Mouse (Mus musculus): ENCODE results near the gene Fastkd2. TPM values are rescaled to one million over a fixed set of nuclear protein-coding genes. Genes with fewer than 3 reads are reported as not detected.
A peak's percentile ranks its signal among the peaks of the same experiment; 100 is the strongest.

The Fastkd2 gene
- 45.2 and 47.5 TPM in 2 replicates for polyA plus RNA-seq (2016; fragmentation: Nextera tagmentation; extraction: Ambion mirVana)

- Histone ChIP-seq H3K9me3 (no peaks in the 10 kb centered on the region), H3K4me3 (peak within 1 kb of the TSS; percentile 64), H3K9ac (peak within 1 kb of the TSS; percentile 67), H3K4me1 (peaks cover 16% of the 10 kb centered on the region), H3K4me2 (replicated peaks) (peak within 1 kb of the TSS; percentile 67), H3K27me3 (replicated peaks) (no peaks in the 10 kb centered on the region), H3K27ac (no peak within 1 kb of the TSS), H3K36me3 (no peaks in the 10 kb centered on the region)
- ATAC-seq (ENCODE audit: low FRiP score, low read depth): peak; percentile 96
- WGBS: under 1% methylated on average over 31 of the region's 31 CpGs
These were observed at the start of gene Fastkd2, which contains the start of gene Mdh1b for GRCm38 (mm10) chr1:63730240-63730771. Gene Fastkd2 (plus strand): TSS chr1:63730614. Gene Mdh1b (minus strand): TSS chr1:63730318.

DNA sequence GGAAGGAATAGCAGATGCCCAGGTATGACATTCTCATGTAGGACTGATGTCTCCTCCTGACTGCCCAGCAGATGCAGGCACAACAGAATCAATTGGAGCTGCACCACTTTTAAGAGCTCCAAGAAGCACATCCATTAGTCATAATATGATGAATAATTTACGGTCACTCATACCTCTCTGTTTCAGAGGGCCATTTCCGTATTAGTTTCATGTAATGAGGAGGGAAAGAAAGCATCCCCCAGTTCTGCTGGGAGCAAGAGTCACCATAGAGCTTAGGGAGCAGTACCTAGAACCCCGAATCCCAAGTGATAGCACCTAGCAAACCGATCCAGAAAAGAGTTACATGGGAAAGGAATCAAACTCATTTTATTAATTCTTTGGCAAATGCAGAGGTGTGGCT, 43.6 kb upstream of the Fastkd2 start, which contains the start of gene Dytn:
TSS of gene Dytn (minus strand) at position 101 of the 400 bp plus-strand sequence.
- no peak for ATAC-seq (ENCODE audit: low FRiP score, low read depth)
- no peaks in the 10 kb centered on the region for H3K9me3 ChIP-seq
- no peak within 1 kb of the TSS for H3K4me2 ChIP-seq (replicated peaks)
- H3K36me3 ChIP-seq: no peaks in the 10 kb centered on the region
- WGBS: 93% methylated on average over 4 of the region's 4 CpGs
- H3K27ac ChIP-seq: no peak within 1 kb of the TSS
- no peak within 1 kb of the TSS for H3K9ac ChIP-seq
- no peaks in the 10 kb centered on the region for H3K4me1 ChIP-seq
- H3K27me3 ChIP-seq (replicated peaks): no peaks in the 10 kb centered on the region
- H3K4me3 ChIP-seq: no peak within 1 kb of the TSS

DNA sequence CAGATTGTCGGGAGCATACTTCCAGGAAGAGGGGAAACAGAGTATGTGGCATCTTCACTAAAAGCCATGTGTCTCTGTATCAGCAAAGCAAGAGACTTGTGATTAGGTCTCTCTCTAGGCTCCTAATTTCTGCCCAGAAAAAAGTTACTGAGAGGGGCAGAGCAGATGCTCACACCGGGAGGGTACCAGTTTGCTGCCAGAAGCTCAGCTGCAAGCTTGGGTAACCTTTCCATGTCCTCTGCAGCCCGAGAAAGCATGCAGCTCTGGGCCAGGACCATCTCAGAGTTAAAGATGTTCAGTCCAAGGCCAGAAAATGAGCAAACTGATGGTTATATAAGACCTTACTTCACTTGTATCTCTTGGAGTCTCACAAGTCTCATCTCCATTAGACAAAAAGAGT, 33.6 kb upstream of the Fastkd2 start:
- Histone ChIP-seq H3K27me3 (replicated peaks) (no peaks in the 10 kb centered on the region), H3K27ac (no peak overlapping the region), H3K9me3 (no peaks in the 10 kb centered on the region), H3K4me2 (replicated peaks) (no peak overlapping the region), H3K4me3 (no peak overlapping the region), H3K4me1 (no peaks in the 10 kb centered on the region), H3K9ac (no peak overlapping the region), H3K36me3 (no peaks in the 10 kb centered on the region)
- 84% methylated on average over 3 of the region's 3 CpGs for WGBS
- ATAC-seq (ENCODE audit: low FRiP score, low read depth): no peak

GRCm38 (mm10) chr1:63705733-63706132, 24.7 kb upstream of the Fastkd2 start:
- WGBS: 70% methylated on average over 5 of the region's 5 CpGs
- no peak overlapping the region for H3K9ac ChIP-seq
- no peak overlapping the region for H3K27ac ChIP-seq
- H3K4me1 ChIP-seq: no peaks in the 10 kb centered on the region
- H3K36me3 ChIP-seq: no peaks in the 10 kb centered on the region
- no peak overlapping the region for H3K4me3 ChIP-seq
- ATAC-seq (ENCODE audit: low FRiP score, low read depth): no peak
- no peaks in the 10 kb centered on the region for H3K27me3 ChIP-seq (replicated peaks)
- no peaks in the 10 kb centered on the region for H3K9me3 ChIP-seq
- no peak overlapping the region for H3K4me2 ChIP-seq (replicated peaks)

DNA sequence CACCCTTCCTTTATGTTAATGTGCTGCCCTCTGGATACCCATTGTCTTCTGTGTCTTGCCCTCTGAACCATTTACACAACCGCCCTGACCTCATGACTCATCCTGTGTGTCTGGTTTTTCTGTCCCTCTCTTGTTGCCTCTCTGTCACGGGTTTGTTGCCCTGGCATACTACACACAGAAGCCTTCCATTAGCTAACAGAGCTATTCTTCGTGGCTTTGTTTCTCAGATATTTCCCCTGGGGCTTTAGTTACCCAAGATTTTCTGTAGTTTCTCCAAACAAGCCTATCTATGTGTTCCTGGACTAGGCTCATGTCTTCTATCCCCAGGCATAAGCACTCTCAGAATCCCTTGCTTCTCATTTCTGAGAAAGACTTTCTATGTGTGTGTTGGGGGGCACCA, 21.5 kb upstream of the Fastkd2 start:
- ATAC-seq (ENCODE audit: low FRiP score, low read depth): no peak
- H3K9ac ChIP-seq: no peak overlapping the region
- no peak overlapping the region for H3K4me2 ChIP-seq (replicated peaks)
- H3K27ac ChIP-seq: no peak overlapping the region
- 61% methylated on average over 3 of the region's 3 CpGs for WGBS
- H3K27me3 ChIP-seq (replicated peaks): no peaks in the 10 kb centered on the region
- no peaks in the 10 kb centered on the region for H3K4me1 ChIP-seq
- no peaks in the 10 kb centered on the region for H3K36me3 ChIP-seq
- no peak overlapping the region for H3K4me3 ChIP-seq
- no peaks in the 10 kb centered on the region for H3K9me3 ChIP-seq

- H3K9me3 ChIP-seq: no peaks in the 10 kb centered on the region
- WGBS: 89% methylated on average over 7 of the region's 7 CpGs
These were observed 10.3 kb upstream of the Fastkd2 start for GRCm38 (mm10) chr1:63720161-63720560.

DNA sequence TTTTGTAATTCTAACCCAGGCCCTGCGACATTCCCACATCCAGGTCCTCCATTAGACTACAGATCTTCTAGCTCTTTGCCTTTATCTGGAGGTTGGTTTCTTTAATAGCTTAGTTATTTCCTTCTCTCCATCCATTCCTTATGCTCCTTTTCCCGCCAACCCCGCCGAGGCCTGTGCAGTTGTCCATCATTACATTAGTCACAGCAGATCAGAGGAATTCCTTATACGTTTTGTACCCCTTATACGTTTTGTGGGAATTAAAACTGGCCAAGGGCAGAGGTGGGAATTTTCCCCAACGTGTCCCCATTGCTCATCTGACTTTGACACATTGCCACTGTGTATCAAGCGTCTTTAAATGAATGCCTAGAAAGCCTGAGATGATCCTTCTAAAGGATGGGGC, 618 bp upstream of the Fastkd2 start:
- Histone ChIP-seq H3K9me3 (no peaks in the 10 kb centered on the region), H3K4me2 (replicated peaks) (peak overlapping the region; percentile 67), H3K27me3 (replicated peaks) (no peaks in the 10 kb centered on the region), H3K9ac (0 out of 2 replicates have a peak overlapping the region, but pooled peaks have one; percentile 18), H3K36me3 (no peaks in the 10 kb centered on the region), H3K27ac (no peak overlapping the region), H3K4me1 (peaks cover 16% of the 10 kb centered on the region), H3K4me3 (peak overlapping the region; percentile 64)
- no peak; the same call in 1 of the 2 replicates for ATAC-seq (ENCODE audit: low FRiP score, low read depth)
- WGBS: 42% methylated on average over 8 of the region's 8 CpGs

More at GRCm38 (mm10) chr1:63720161-63720560, 10.3 kb upstream of the Fastkd2 start:
- Histone ChIP-seq H3K36me3 (no peaks in the 10 kb centered on the region), H3K4me3 (no peak overlapping the region), H3K27ac (no peak overlapping the region), H3K27me3 (replicated peaks) (no peaks in the 10 kb centered on the region), H3K4me2 (replicated peaks) (no peak overlapping the region), H3K9ac (no peak overlapping the region), H3K4me1 (no peaks in the 10 kb centered on the region)
- ATAC-seq (ENCODE audit: low FRiP score, low read depth): no peak

- peaks cover 12% of the 10 kb centered on the region for H3K36me3 ChIP-seq
- no peak overlapping the region for H3K4me2 ChIP-seq (replicated peaks)
- ATAC-seq (ENCODE audit: low FRiP score, low read depth): no peak
- H3K4me1 ChIP-seq: no peaks in the 10 kb centered on the region
- H3K27me3 ChIP-seq (replicated peaks): no peaks in the 10 kb centered on the region
- WGBS: 74% methylated on average over 2 of the region's 2 CpGs
- H3K9me3 ChIP-seq: no peaks in the 10 kb centered on the region
- no peak overlapping the region for H3K4me3 ChIP-seq
- H3K9ac ChIP-seq: no peak overlapping the region
- no peak overlapping the region for H3K27ac ChIP-seq
These were observed 25.6 kb downstream of the Fastkd2 start for GRCm38 (mm10) chr1:63756005-63756404.

GRCm38 (mm10) chr1:63763212-63763694, 32.8 kb downstream of the Fastkd2 start:
- ATAC-seq (ENCODE audit: low FRiP score, low read depth): peak; percentile 80
- peaks cover 25% of the 10 kb centered on the region for H3K4me1 ChIP-seq
- H3K4me3 ChIP-seq: no peak overlapping the region
- peak overlapping the region; percentile 13; the same call in 1 of the 2 replicates for H3K27ac ChIP-seq
- no peaks in the 10 kb centered on the region for H3K27me3 ChIP-seq (replicated peaks)
- WGBS: 6% methylated on average over 3 of the region's 3 CpGs
- H3K9me3 ChIP-seq: no peaks in the 10 kb centered on the region
- no peaks in the 10 kb centered on the region for H3K36me3 ChIP-seq
- 0 out of 2 replicates have a peak overlapping the region, but pooled peaks have one; percentile 10 for H3K4me2 ChIP-seq (replicated peaks)
- no peak overlapping the region for H3K9ac ChIP-seq

DNA sequence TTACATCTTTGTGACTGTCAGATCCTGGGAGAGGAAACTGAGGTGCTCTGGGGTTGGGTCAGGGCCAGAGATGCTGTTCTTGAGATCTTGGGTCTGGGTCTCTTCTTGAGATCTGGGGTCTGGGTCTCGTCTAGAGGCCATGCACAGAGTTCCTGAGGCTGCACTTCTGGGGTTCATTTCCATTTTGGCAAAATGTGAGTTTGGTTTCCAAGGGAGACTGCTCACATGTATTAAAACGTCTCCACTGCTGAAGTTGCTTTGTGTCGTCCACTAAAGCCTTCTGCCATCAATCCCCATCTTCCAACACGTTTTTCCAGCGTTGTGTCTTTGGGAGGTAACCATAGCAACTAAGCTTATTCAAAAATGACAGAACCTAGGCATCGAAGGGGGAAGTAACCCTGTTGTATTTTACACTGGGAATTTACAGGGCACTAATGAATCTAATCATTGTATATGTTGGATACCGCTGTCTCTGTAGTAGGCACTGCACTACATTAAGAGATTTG, 33.5 kb downstream of the Fastkd2 start:
- Histone ChIP-seq H3K4me2 (replicated peaks) (0 out of 2 replicates have a peak overlapping the region, but pooled peaks have one; percentile 10), H3K4me1 (peaks cover 25% of the 10 kb centered on the region), H3K4me3 (no peak overlapping the region), H3K27me3 (replicated peaks) (no peaks in the 10 kb centered on the region), H3K27ac (peak overlapping the region; percentile 13; the same call in 1 of the 2 replicates), H3K9me3 (no peaks in the 10 kb centered on the region), H3K9ac (no peak overlapping the region), H3K36me3 (no peaks in the 10 kb centered on the region)
- WGBS: 27% methylated on average over 7 of the region's 7 CpGs
- peak; percentile 75 for ATAC-seq (ENCODE audit: low FRiP score, low read depth)

- H3K27me3 ChIP-seq (replicated peaks): no peaks in the 10 kb centered on the region
- H3K27ac ChIP-seq: no peak overlapping the region
- no peak overlapping the region for H3K9ac ChIP-seq
- no peak overlapping the region for H3K4me3 ChIP-seq
- no peaks in the 10 kb centered on the region for H3K9me3 ChIP-seq
- H3K4me2 ChIP-seq (replicated peaks): no peak overlapping the region
- ATAC-seq (ENCODE audit: low FRiP score, low read depth): no peak
- H3K4me1 ChIP-seq: peaks cover 25% of the 10 kb centered on the region
- WGBS: 54% methylated on average over 7 of the region's 7 CpGs
- H3K36me3 ChIP-seq: no peaks in the 10 kb centered on the region
These were observed 34.0 kb downstream of the Fastkd2 start for GRCm38 (mm10) chr1:63764395-63764794.

DNA sequence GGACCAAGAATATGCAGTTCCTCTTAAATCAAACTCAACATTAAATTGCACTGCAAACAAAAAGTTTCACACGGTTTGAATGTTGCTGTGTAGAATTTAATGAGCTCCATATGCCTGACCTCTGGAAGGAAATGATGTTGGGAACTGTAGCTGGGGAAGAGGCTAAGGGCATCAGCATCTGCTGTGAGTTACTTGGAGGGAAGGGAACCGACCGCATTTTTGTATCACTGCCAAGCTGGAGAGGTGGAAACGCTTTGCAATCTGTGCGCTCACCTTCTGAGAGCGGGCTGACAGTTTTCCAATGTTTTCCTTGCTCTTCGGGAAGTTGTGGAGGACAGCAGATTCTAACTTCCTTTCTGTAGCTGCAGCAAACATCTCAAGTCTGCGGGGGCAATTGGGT, 37.7 kb downstream of the Fastkd2 start:
- no peak for ATAC-seq (ENCODE audit: low FRiP score, low read depth)
- H3K27ac ChIP-seq: no peak overlapping the region
- no peaks in the 10 kb centered on the region for H3K9me3 ChIP-seq
- H3K9ac ChIP-seq: no peak overlapping the region
- no peak overlapping the region for H3K4me2 ChIP-seq (replicated peaks)
- no peaks in the 10 kb centered on the region for H3K36me3 ChIP-seq
- peaks cover 22% of the 10 kb centered on the region for H3K4me1 ChIP-seq
- 73% methylated on average over 8 of the region's 8 CpGs for WGBS
- H3K27me3 ChIP-seq (replicated peaks): no peaks in the 10 kb centered on the region
- no peak overlapping the region for H3K4me3 ChIP-seq

- 73% methylated on average over 5 of the region's 5 CpGs for WGBS
These were observed 38.8 kb downstream of the Fastkd2 start, which contains the start of gene 4933402D24Rik for GRCm38 (mm10) chr1:63769167-63769566. Gene 4933402D24Rik (minus strand): TSS chr1:63769267.

More at GRCm38 (mm10) chr1:63769167-63769566, 38.8 kb downstream of the Fastkd2 start, which contains the start of gene 4933402D24Rik:
- Histone ChIP-seq H3K4me2 (replicated peaks) (no peak within 1 kb of the TSS), H3K9me3 (no peaks in the 10 kb centered on the region), H3K4me1 (peaks cover 12% of the 10 kb centered on the region), H3K27ac (no peak within 1 kb of the TSS), H3K36me3 (no peaks in the 10 kb centered on the region), H3K9ac (no peak within 1 kb of the TSS), H3K27me3 (replicated peaks) (no peaks in the 10 kb centered on the region), H3K4me3 (no peak within 1 kb of the TSS)
- no peak for ATAC-seq (ENCODE audit: low FRiP score, low read depth)
